Mouse (Mus musculus) brain, embryonic 14.5 days (tissue): ENCODE measurements at regions not wholly inside any gene's neighbourhood (a gene's known extent, or its start where the extent isn't known, plus 50 kb on each side); places are given as distances from the start of the nearest gene placed in this dataset.

ENCODE experiments used
- CTCF ChIP-seq: fragments of 200-500 bp; IDR thresholded peaks from 2 replicates; pipeline ENCODE4 v1.5.1; 2012; ENCODE audit warnings: inconsistent platforms, mild to moderate bottlenecking, moderate library complexity, borderline replicate concordance; ENCODE audit not compliant: insufficient read depth, insufficient read length; ENCODE audit errors: extremely low read depth
- POLR2A ChIP-seq: fragments of 200-500 bp; IDR thresholded peaks from 2 replicates; pipeline ENCODE4 v1.6.1; 2012; ENCODE audit warnings: mild to moderate bottlenecking, inconsistent platforms, borderline replicate concordance; ENCODE audit not compliant: poor library complexity, insufficient read depth, insufficient read length, severe bottlenecking; ENCODE audit errors: extremely low read depth

DNA sequence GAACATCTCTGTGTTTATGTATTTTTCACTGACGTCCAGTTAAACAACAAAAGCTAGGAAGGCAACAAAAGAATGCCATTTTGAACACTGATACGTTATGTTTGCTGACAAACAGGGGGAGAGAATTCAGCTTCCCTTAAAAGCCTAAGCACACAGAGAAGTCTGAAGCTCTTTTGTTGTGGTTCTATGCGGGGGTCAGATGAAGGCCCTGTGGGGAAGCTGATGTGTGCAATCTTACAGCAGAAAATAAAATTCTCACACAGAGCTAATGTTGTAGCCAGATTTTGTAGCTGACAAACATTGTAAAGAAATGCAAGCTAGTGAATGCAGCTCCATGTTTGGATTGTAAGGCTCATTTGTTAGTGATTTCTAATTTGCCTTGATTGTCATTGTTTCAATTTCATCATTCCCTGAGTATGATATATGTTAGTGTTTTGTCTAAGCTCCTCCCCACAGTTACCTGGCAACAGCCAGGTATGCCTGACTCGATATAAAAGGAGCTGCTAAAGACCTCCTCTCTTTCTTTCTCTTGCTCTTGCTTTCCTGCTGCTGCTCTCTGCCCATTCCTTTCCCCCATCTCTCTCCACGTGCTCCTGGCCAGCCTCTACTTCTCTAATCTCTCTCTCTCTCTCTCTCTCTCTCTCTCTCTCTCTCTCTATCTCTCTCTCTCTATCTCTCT lies 115.0 kb downstream of the Rab38 start:
- no peak for TF ChIP-seq CTCF
- no peak for TF ChIP-seq POLR2A
